Mouse (Mus musculus) intestine, embryonic 16.5 days (tissue): ENCODE measurements around the gene Actr3. TPM values are rescaled to one million over a fixed set of nuclear protein-coding genes. Genes with fewer than 3 reads are reported as not detected.

Experiments
- ATAC-seq: fragments of 200-750 bp; cut with Nextera tagmentation; 2 replicates; pipeline ENCODE4 v1.8.0; 2017; ENCODE audit warnings: moderate TSS enrichment, moderate library complexity
- H3K27ac ChIP-seq: fragments of 300-500 bp; sonication (generic); 2 replicates; pipeline ENCODE4 v1.5.1; 2014; ENCODE audit warnings: mild to moderate bottlenecking, low read length
- H3K27me3 ChIP-seq: fragments of 300-500 bp; sonication (generic); replicated peaks from 2 replicates; pipeline ENCODE4 v1.6.1; 2014; ENCODE audit warnings: low read length, control low read depth, mixed read lengths; ENCODE audit not compliant: control insufficient read depth, insufficient read depth
- H3K36me3 ChIP-seq: fragments of 300-500 bp; sonication (generic); 2 replicates; pipeline ENCODE4 v1.6.1; 2014; ENCODE audit warnings: low read length, control low read depth; ENCODE audit not compliant: control insufficient read depth, insufficient read depth
- H3K4me1 ChIP-seq: fragments of 300-500 bp; sonication (generic); 2 replicates; pipeline ENCODE4 v1.6.1; 2014; ENCODE audit warnings: low read length, control low read depth, mixed read lengths; ENCODE audit not compliant: control insufficient read depth, insufficient read depth
- H3K4me2 ChIP-seq: fragments of 300-500 bp; sonication (generic); 2 replicates; pipeline ENCODE4 v1.6.1; 2014; ENCODE audit warnings: low read depth, low read length, control low read depth
- H3K4me3 ChIP-seq: fragments of 300-500 bp; sonication (generic); 2 replicates; pipeline ENCODE4 v1.5.1; 2014; ENCODE audit warnings: mild to moderate bottlenecking, low read length
- H3K9ac ChIP-seq: fragments of 300-500 bp; sonication (generic); 2 replicates; pipeline ENCODE4 v1.6.1; 2014; ENCODE audit warnings: low read depth, low read length
- H3K9me3 ChIP-seq: fragments of 300-500 bp; sonication (generic); 2 replicates; pipeline ENCODE4 v1.6.1; 2016; ENCODE audit warnings: low read length, control low read depth; ENCODE audit not compliant: control insufficient read depth
- WGBS: fragments of 180-500 bp; shearing (Covaris S2); extraction: QIAGEN DNeasy Blood & Tissue Kit; methylation state at CpG from one replicate; pipeline ENCODE4 v1.1.7; 2014; 5-methylcytosine and 5-hydroxymethylcytosine counted together
- polyA plus RNA-seq: library from polyadenylated mRNA; unstranded; fragments of >200 nt; fragmentation: Nextera tagmentation; extraction: Ambion mirVana; gene quantifications from 2 replicates; pipeline ENCODE4 v1.2.1, GENCODE M21; 2015

Gene Actr3
- polyA plus RNA-seq, 1 experiment from 2014 or later, result 361 TPM

GRCm38 (mm10) chr1:125345448-125345847 is 90.1 kb downstream of the Actr3 start:
- WGBS, result 93% methylated on average over 6 of the region's 6 CpGs
- H3K36me3 ChIP-seq, result no peaks in the 10 kb centered on the region
- H3K27me3 ChIP-seq, result no peaks in the 10 kb centered on the region
- no peak overlapping the region for H3K4me2 ChIP-seq
- no peak overlapping the region for H3K27ac ChIP-seq
- H3K9me3 ChIP-seq, result peaks cover 3% of the 10 kb centered on the region; the same call in 1 of the 2 replicates
- H3K4me3 ChIP-seq, result no peak overlapping the region
- no peak overlapping the region for H3K9ac ChIP-seq
- H3K4me1 ChIP-seq, result no peaks in the 10 kb centered on the region
- no peak for ATAC-seq

GRCm38 (mm10) chr1:125343105-125343504 is 92.4 kb downstream of the Actr3 start:
- no peak overlapping the region for H3K4me2 ChIP-seq
- H3K9ac ChIP-seq, result no peak overlapping the region
- no peak for ATAC-seq
- no peaks in the 10 kb centered on the region for H3K27me3 ChIP-seq
- 95% methylated on average over 2 of the region's 2 CpGs for WGBS
- H3K36me3 ChIP-seq, result no peaks in the 10 kb centered on the region
- no peaks in the 10 kb centered on the region for H3K4me1 ChIP-seq
- H3K4me3 ChIP-seq, result no peak overlapping the region
- no peaks in the 10 kb centered on the region for H3K9me3 ChIP-seq
- H3K27ac ChIP-seq, result no peak overlapping the region

Other genes with a start within 250 kb of the Actr3 start
- 49.1 and 53.0 TPM in 2 replicates for gene Slc35f5, start 124.9 kb upstream of the Actr3 start, polyA plus RNA-seq
- gene Gpr39, start 241.3 kb upstream of the Actr3 start, polyA plus RNA-seq, result 8.7 and 9.0 TPM in 2 replicates